Mouse (Mus musculus) left cerebral cortex, postnatal 10 days (tissue): ENCODE results near the gene U2surp. TPM values are rescaled to one million over a fixed set of nuclear protein-coding genes. Genes with fewer than 3 reads are reported as not detected.
A peak's percentile ranks its signal among the peaks of the same experiment; 100 is the strongest.
"Not testable (repeated sequence)": the region's sequence is repeated elsewhere in the genome, so short reads cannot be mapped to it uniquely, and the experiment has no call there.

Experiments used
- DNase-seq, 2 experiments: peaks; one replicate each; pipeline ENCODE4 v3.0.0; 2021 to 2022; ENCODE audit warnings: low spot score in 2 of 2, mixed read lengths in 1 of 2; ENCODE audit errors: extremely low spot score in 1 of 2
- intact Hi-C: fragments of 180-260 bp; cut with DNase I; formaldehyde crosslinking; loops from one replicate; pipeline ENCODE4 v1.15.1; 2025
- total RNA-seq, 2 experiments: library from RNA; stranded (reverse); gene quantifications; 2 replicates each; pipeline ENCODE4 v1.2.3; 2021

U2surp gene
- total RNA-seq, 2 experiments from 2014 or later = 66.3 to 67.9 TPM

DNA sequence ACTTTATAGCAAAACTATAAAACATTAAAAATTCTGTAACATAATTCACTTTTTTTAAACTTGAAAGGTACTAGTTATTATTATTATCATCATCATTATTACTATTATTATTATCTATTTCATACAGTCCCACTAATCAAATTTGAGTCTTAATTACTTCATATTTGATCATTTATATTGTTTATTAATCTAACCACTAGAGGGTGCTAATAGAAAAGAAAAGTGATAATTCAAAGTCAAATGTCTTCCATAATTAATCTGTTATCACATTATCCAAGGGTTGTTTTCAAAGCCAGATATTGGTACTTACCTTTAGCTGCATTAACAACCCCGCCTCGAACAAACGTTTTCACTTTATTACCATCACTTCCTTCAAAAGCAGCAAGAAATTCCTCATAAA lies 18.4 kb downstream of the U2surp start:
- no peak for DNase-seq
- intact Hi-C loops = loop anchor here (5.0 kb wide), 2 partner anchors 219 to 364 kb away; partner anchors contain the start of gene Atr

DNA sequence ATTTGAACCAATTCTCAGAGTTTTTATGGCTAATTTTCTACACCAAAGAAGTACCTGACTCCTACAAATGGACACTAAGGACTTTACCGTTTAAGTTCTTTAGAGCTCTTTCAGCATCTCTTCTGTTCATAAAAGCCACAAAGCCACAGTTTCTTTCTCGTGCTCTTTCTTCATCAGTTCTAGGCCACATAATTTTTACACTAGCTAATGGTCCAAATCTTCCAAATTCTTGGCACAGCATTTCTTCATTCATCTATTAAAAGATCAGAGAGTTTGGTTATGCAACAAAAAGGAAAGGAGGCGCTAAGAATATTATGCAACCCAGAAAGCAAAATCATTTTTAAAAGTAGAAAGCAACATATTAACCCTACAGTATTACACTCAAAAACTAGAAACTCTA lies 21.8 kb downstream of the U2surp start:
- intact Hi-C loops = loop anchor here (5.0 kb wide), 2 partner anchors 222 to 367 kb away; partner anchors contain the start of gene Atr
- no peak for DNase-seq

DNA sequence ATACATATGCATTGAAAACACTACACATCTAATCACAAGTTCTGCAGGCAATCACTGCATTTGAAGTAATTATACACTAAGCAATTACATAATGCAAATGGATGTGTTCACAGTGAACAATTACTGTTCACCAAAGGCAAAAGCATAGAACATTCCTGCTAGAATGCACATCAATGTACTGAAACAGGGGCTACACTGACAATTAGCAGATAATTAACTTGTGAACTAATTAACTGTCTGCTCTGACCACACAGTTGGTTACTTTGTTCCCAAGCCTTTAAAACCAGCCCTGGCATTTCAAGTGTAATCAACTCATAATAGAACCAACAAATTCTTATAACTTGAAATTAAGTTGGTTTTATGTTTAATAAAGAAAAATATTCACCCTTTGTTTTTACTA lies 22.9 kb downstream of the U2surp start:
- intact Hi-C loops = loop anchor here (10.0 kb wide), 1 partner anchor 496 kb away; no protein-coding TSS in a partner anchor

DNA sequence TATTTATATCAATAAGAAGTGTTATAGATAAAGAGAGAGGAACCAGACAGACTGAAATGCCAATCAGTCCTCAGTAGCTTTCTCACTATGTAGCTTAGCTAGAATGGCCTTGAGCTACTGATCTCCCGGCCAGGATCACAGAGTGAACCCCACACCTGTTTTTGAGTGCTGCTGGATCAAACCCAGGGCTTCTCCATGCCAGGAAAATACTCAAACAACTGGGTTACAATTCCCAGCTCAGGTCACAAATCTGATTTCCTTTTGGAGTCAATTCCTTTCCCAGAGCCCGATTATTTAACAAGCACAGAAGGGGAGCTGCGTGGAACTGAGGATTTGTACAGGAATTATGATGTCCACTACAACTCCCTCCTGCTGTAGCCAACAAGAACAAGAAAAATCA lies 31.8 kb downstream of the U2surp start:
- intact Hi-C loops = loop anchor here (10.0 kb wide), 1 partner anchor 505 kb away; no protein-coding TSS in a partner anchor

More for the DNA sequence above, 22.9 kb downstream of the U2surp start:
- no peak for DNase-seq

DNA sequence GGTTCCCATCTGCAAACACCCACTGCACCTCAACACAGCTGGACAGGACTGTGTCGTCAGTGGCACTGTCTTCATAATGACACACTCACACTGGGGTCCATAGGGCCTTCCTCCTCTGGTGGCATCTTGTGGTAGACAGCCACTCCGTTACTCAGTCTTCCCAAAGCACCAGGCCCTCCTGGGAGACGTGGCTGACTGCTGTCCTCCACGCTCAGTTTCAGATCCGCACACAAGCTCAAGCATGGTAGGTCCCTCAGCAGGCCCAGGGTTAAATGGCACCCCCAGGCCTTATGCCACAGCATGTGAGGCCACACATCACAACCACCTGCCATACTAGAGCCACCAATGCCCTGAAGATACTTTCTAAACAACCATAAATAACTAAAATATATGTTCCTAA lies 33.4 kb downstream of the U2surp start:
- intact Hi-C loops = no loop called here
- no peak for DNase-seq

More for the DNA sequence above, 31.8 kb downstream of the U2surp start:
- DNase-seq = no peak

DNA sequence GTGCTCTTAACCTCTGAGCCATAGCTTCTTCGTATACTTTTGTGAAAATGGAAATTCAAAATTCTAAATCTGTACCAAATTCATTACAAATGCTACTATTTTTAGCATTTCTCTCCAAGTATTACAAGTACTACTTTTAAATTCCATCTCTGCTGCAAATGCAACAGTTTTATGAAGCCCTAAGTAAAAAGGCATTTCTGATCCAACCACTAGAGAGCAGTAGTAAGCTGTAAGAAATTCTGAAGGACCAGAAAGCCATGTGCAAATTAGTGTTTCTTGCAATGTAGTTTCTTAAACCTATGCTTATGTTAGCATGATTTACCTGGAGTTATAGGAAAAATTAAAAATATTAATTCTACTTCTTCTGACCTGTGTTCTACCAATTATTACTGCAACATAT lies 38.9 kb downstream of the U2surp start:
- intact Hi-C loops = loop anchor here (5.0 kb wide), 1 partner anchor 736 kb away; no protein-coding TSS in a partner anchor
- DNase-seq = peak in 1 of 2 experiments; percentile 33

DNA sequence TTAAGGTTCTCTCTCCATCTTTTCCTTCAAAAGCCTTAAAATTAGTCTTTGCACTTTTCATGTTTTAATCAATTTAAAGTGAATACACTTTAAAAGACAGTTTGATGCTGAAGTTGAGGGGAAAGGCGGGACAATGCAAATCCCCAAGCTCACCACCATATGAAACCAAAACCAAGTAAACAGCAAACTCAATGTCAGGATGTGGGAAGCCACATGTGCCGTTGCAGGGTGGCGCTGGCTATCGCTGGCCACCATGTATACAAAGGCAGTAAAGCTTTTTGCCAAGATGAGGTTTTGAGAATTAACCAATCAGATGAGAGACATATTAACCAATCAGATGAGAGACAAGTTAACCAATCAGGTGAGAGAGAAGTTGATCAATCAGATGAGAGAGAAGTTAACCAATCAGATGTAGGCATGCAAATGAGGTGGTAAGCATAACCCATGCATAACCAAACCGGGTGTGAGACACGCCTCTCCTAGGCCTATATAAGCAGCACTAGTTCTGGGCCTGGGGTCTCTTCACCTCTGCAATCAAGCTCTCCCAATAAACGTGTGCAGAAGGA lies 42.7 kb downstream of the U2surp start:
- intact Hi-C loops, DNase-seq: not testable (repeated sequence)

DNA sequence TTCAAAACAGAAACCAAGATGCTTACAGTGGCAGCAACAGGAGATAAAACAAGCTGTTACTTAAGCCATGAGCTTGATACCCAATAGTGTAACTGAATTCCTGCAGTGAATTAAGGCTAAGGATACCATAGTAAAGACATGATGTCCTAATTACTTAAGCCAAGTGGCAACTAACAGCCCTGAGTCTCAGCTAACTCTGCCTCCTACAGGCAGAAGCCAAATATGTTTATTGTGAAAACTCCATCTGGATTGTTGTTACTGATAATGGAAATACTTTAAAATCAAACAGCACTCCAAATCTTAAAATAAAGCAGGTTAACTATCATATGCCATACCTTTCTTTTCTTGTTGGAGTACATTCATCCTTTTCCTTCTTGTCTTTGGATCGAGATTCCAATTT lies 47.8 kb downstream of the U2surp start:
- DNase-seq = no peak
- intact Hi-C loops = no loop called here

DNA sequence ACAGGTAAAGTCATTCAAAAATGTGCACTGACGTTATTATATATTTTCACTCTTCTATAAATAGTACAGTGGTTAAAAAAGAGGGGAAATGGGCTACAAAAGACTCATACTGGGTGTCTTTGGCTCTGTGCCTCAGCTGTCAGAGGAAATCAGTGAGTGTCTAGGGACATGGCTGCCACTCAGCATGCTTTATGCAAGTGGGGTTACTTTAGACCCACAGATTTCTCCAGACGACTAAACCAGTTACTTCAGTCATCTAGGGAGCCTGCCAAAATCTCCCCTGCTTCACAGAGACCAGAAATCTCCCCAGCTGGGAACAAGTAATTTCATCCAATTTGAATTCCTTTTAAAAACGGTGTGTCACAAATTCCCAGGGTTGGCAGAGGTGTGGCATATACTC lies 59.9 kb downstream of the U2surp start:
- intact Hi-C loops = no loop called here
- DNase-seq = peak in 1 of 2 experiments; percentile 30

DNA sequence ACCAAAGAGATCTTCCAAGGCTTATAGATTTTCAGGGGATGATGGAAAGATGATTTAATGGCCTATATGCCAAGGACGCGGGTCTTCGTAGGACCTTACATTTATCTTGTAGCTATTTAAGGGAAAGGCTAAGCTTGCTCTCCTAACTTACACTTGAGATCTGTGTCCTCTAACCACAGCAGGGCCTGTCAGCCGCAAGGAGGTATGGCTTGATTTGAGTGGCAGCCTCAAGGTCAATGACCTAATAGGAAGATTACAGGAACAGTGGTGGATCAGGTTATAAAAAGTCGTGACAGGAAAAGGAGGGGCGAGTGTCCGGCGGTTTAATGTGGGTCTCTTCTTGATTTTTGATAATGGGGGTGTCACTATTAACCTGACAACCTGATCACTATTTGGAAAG lies 61.2 kb downstream of the U2surp start:
- intact Hi-C loops = no loop called here
- DNase-seq = no peak

DNA sequence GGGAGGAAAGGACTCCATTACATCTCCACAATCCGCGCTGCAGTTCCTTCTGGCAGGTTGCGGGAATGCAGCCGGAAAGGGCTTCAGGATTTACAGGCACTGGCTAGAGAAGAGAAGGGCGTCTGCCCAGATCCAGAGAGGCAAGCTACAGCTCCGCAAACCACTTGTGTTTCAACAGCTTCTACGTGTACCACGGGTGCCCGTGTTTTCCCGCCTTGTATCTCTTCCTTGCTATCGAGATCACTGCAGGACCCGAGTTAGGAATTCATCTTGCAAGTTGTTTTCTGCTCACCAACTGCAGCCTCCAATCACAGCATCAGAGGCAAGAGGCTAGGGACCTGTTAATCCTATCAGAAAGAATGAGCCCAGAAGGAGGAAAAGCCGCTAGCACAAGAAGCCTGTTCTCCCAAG lies 69.5 kb downstream of the U2surp start:
- DNase-seq = peak; percentile 32 to 58
- intact Hi-C loops = no loop called here

DNA sequence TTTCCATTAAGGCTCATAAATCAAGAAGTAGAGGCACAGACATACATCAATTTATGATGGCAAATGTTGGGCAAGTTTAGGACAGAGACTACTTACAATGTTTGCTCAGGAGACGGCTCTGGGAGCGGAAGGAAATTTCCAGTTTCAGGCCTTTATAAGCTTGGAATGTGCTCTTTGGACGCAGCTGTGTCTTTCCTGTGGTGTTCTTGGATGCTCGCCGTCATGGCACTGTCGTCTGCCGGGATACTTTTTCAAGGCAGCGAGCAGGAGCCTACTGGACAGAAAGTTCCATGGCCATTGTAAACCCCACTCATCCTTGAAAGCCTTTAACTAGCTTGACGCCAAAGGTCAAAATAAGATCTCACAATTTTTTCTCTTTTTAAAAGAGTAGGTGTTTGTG lies 73.9 kb downstream of the U2surp start:
- intact Hi-C loops = no loop called here
- DNase-seq = no peak

DNA sequence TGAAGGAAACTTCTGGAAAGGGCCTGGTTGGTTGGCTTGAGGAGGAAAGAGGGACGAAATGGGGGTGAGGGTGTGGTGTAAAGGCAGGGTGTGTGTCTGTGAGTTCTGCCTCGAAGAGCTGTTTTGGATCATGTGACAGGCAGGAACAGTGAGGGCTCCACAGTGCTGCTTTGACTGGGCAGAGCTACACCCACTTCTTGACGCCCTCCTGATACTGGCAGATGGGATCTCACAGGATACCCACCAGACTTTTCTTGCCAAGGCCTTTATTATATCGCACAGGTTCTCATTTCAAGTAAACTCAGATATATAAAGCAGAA lies 75.5 kb downstream of the U2surp start:
- intact Hi-C loops = no loop called here
- DNase-seq = no peak

DNA sequence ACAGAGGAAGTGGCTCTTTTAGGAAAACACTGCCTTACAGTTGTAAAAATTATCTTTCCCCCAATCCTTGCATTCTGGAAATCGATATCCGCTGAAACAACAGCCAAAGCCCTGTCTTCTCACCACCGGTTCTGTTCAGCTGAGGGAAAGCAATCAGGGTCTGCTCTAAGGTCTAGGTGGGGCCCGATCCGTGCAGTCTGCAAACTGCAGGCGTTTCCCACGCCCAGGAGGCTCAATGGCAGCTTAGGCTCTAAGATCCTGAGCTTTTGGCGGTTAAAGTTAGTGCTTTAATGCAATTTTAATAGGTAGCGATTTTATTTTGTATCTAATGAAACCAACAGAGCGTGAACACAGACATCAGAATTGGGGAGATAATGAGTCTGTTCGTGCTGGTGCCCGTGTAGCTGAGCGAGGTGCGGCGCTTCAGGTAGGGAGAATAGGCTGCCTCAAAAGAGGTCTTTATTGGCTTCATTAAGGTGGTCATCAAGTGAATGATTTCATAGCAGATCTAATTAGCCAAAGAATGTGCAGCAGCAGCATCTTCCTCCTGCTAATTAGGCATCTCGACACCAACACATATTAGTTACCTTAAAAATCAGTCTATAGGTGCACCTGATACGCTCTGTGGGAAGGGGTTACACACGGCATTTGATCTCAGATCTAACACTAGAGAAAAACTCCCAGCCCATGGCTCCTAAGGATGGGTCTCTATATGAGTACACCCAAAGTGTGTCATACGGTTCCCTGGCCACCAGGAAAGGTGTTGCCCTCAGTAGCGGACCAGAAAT lies 76.1 kb downstream of the U2surp start:
- intact Hi-C loops = no loop called here
- no peak for DNase-seq

DNA sequence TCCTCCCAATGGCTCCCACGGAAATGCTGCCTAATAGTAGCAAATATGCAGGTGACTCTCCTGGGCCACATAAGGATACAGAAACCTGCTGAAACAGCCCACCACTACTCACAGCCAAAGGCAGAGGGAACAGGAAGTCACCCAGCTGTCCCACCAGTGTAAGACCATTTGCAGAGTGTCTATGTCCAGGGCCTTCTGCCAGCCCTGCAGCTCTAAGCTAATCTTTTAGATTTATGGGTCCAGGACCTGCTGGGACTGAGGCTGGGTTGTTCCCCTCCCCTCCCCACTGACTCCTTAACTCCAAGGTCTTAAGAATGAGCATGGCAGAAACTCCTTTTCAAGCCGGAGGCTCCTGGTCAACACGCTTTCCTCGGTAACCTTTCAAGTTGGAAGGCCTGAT lies 83.5 kb downstream of the U2surp start:
- no peak for DNase-seq
- intact Hi-C loops = no loop called here

DNA sequence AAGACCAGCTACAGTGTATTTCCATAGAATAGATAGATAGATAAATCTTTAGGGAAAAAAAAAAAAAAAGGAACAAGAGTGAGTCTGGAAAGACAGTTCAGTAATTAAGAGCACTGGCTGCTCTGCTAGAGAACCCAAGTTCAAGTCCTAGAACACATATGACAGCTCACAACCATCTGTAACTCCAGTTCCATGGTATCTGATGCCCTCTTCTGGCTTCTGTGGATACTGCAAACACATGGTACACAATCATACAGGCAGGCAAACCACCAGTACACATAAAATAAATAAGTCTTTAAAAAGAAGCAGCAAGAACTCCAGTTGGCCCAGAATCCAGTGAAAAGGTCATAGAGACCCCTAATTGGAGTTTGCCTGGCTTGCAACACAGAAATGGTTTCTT lies 97.9 kb downstream of the U2surp start:
- intact Hi-C loops = no loop called here

DNA sequence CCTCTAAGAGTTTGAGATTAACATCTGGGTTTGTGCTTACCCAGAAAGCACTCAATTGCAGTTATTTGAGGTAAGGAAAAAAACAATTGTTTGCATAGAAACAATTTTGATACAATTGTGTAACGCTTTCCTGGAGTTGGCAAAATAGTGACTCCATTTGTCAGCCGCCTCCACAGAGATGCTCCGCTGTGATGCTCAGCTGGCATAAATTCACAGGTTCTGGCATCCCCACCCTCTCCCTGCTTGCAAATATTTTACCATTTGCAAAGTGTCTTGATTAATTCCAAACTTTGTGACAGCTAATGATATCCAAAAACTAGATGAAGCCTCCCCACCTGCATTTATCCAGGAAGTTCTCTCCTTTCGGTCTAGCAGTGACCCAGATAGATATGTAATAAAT lies 99.7 kb downstream of the U2surp start:
- DNase-seq = no peak
- intact Hi-C loops = no loop called here

More for the DNA sequence above, 97.9 kb downstream of the U2surp start:
- no peak for DNase-seq

DNA sequence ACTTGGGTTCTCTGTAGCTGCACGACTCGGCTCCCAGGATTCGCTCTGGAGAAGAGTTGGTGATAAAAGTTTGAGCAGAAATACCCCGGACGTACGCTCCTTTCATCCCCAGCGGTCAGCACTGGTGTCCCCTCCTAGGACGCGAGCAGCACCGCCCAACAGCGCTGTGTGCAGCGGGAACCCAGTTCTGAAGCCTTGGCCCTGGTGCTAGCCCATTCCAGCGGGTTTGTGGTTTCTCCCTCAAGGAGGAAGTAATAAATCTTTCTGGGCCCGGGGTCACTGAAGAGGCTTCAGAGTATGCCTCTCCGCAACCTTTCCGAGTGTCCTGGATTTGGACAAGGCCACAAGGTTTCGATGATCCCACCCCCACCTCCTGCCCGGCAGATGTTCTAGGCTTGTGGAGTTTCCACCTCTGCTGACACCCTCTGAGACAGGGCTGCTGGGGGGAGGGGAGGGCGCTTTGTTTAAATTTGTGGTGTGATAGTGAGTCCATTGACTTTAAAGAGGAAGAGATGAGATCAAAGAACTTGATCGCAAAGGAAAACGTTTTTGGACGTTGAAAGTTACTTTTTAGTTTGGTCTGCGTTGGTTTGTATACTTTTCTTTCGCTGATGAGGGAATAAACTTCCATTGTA lies 104.1 kb downstream of the U2surp start:
- intact Hi-C loops = loop anchor here (10.0 kb wide), 4 partner anchors 223 to 573 kb away; no protein-coding TSS in a partner anchor
- peak in 1 of 2 experiments; percentile 40 for DNase-seq
